Mouse (Mus musculus) liver, embryonic 14.5 days (tissue): ENCODE results near the gene Fkbp14.

ENCODE experiments used
- CTCF ChIP-seq: IDR thresholded peaks from 2 replicates; pipeline ENCODE4 v1.5.1; 2016; ENCODE audit warnings: antibody characterized with exemption, low read depth, control low read depth
- EP300 ChIP-seq: IDR thresholded peaks from 2 replicates; pipeline ENCODE4 v1.6.1; 2016; ENCODE audit warnings: antibody characterized with exemption, low read depth

GRCm38 (mm10) chr6:54540252-54540887, 56.7 kb downstream of the Fkbp14 start:
- no peak for TF ChIP-seq EP300
- TF ChIP-seq CTCF: no peak
